22 mouse cellular contexts compared by ENCODE assay signal in the genomic region with DNA sequence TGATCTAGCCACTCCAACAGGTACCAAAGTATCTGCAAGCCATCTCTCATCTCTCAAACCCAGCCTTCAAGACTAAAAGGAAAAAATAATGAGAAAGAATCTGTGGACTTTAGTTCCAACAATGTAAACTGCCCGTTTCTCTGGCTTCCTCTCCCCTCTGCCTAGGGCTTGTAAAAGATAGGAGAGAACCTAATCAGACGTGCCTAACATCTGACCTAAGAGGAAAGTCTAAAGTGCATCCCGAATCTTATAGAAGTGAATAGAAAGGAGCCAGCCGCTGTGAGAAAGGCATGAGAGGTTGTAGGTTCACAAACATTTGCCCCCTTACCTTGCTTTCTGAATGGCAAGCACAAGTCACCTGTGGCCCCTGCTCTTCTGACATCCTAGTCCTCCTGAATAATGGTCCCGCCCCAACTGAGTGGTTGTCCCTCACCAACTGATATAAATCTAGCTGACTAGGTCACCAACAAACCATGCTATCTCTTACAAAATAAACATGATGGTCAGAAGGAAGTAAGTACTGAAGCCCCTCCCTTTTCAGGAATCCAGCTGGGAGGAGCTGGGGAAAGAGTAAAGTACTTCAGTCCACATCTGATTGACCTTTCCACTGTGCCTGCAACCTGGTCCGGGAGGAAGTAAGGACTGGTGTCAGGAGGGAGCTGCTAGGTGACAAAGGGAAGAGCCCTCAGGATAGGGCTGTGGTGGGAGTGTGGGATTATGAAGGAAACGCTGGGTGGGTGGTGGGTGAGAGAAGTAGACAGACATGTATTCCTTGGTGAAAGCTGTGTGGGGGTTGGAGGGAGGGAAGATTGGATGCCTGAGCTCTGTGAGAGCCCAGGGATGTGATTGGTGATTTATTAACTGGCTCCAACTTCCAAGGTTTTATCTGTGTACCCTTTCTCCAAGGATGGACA. TPM values are rescaled to one million over a fixed set of nuclear protein-coding genes. Genes with fewer than 3 reads are reported as not detected.
DNase-seq lines count a peak whose midpoint lies in the region; ATAC-seq and TF ChIP-seq lines count a peak whose summit lies in the region.
"Had no signal": no experiment of that assay in that cellular context is flagged by ENCODE, and none has a peak within 500 bp of the region (broad histone marks: within the 10 kb centered on the region; RNA-seq: fewer than 3 reads in every experiment).

A gene (plus strand): TSS at position 599 of the 914 bp plus-strand sequence.

- DNase-seq in heart, adult 11 months = peak; percentile 54
- DNase-seq in heart, adult 18-20 months = no peak
- DNase-seq in liver, postnatal 0 days = peak; percentile 26
- DNase-seq in thymus, postnatal 0 days (ENCODE audit: low spot score) = no peak
- DNase-seq in right cerebral cortex, adult 2 months (ENCODE audit: low spot score in 2 of 2) = no peak
- no peak for DNase-seq in thymus, postnatal 14 days
- DNase-seq: cerebellum, postnatal 36 days; gastrocnemius, postnatal 14 days; thymus, postnatal 25 days had no signal

- H3K4me2 ChIP-seq in intestine, embryonic 15.5 days (replicated peaks) = peak within 1 kb of the TSS; percentile 47
- H3K4me2 ChIP-seq in kidney, embryonic 15.5 days = peak within 1 kb of the TSS; percentile 14; the same call in 1 of the 2 replicates
- H3K4me2 ChIP-seq in liver, postnatal 0 days (ENCODE audit: low read depth, low read length) = peak within 1 kb of the TSS; percentile 47
- H3K4me2 ChIP-seq: embryonic facial prominence, embryonic 13.5 days; heart, embryonic 11.5 days; midbrain, embryonic 13.5 days had no signal

- TF ChIP-seq CTCF in liver, postnatal 0 days (IDR thresholded peaks at IDR 0.05; ENCODE audit: low read depth) = no peak

- peak within 1 kb of the TSS; percentile 3 for H3K4me3 ChIP-seq in intestine, embryonic 15.5 days (replicated peaks)
- H3K4me3 ChIP-seq in kidney, embryonic 15.5 days (replicated peaks) = 0 out of 2 replicates have a peak within 1 kb of the TSS, but pooled peaks have one; percentile 1
- H3K4me3 ChIP-seq in liver, postnatal 0 days (ENCODE audit: low read depth, low read length) = peak within 1 kb of the TSS; percentile 17
- H3K4me3 ChIP-seq: embryonic facial prominence, embryonic 13.5 days; forebrain, embryonic 10.5 days; midbrain, embryonic 13.5 days had no signal

- peak; percentile 94 for ATAC-seq in intestine, embryonic 15.5 days
- ATAC-seq in kidney, embryonic 15.5 days (replicated peaks; ENCODE audit: low FRiP score) = peak; percentile 74
- peak; percentile 88 for ATAC-seq in liver, postnatal 0 days
- ATAC-seq: activated CD4-positive, CD25-positive, alpha-beta regulatory T cell, adult 4 months; midbrain, embryonic 13.5 days had no signal

- H3K9me3 ChIP-seq in intestine, embryonic 15.5 days = no peaks in the 10 kb centered on the region
- 0 out of 2 replicates have a peak, but pooled peaks cover 3% of the 10 kb centered on the region for H3K9me3 ChIP-seq in kidney, embryonic 15.5 days (replicated peaks)
- H3K9me3 ChIP-seq in liver, postnatal 0 days (ENCODE audit: low read length) = no peaks in the 10 kb centered on the region
- H3K9me3 ChIP-seq: embryonic facial prominence, embryonic 13.5 days had no signal

- H3K9ac ChIP-seq in intestine, embryonic 15.5 days = no peak within 1 kb of the TSS
- no peak within 1 kb of the TSS for H3K9ac ChIP-seq in kidney, embryonic 15.5 days
- H3K9ac ChIP-seq in liver, postnatal 0 days (replicated peaks) = 0 out of 2 replicates have a peak within 1 kb of the TSS, but pooled peaks have one; percentile 13
- H3K9ac ChIP-seq: embryonic facial prominence, embryonic 13.5 days; liver, embryonic 14.5 days; midbrain, embryonic 13.5 days had no signal

- no peak; the same call in 1 of the 2 replicates for TF ChIP-seq EP300 in liver, postnatal 0 days (IDR thresholded peaks at IDR 0.05; ENCODE audit: low read depth)

- H3K4me1 ChIP-seq in intestine, embryonic 15.5 days (replicated peaks) = no peaks in the 10 kb centered on the region
- no peaks in the 10 kb centered on the region for H3K4me1 ChIP-seq in kidney, embryonic 15.5 days
- H3K4me1 ChIP-seq in liver, postnatal 0 days (ENCODE audit: insufficient read depth) = peaks cover 3% of the 10 kb centered on the region; the same call in 1 of the 2 replicates
- H3K4me1 ChIP-seq: embryonic facial prominence, embryonic 13.5 days; forebrain, embryonic 10.5 days; midbrain, embryonic 13.5 days had no signal

- WGBS in intestine, embryonic 15.5 days = 54% methylated on average over 7 of the region's 7 CpGs
- 52% methylated on average over 7 of the region's 7 CpGs for WGBS in kidney, embryonic 15.5 days
- WGBS in liver, postnatal 0 days (ENCODE audit: insufficient replicate concordance) = 60% methylated on average over 7 of the region's 7 CpGs

- peak within 1 kb of the TSS; percentile 71 for H3K27ac ChIP-seq in intestine, embryonic 15.5 days
- peak within 1 kb of the TSS; percentile 59 for H3K27ac ChIP-seq in kidney, embryonic 15.5 days
- peak within 1 kb of the TSS; percentile 75 for H3K27ac ChIP-seq in liver, postnatal 0 days (ENCODE audit: low read depth)
- H3K27ac ChIP-seq: embryonic facial prominence, embryonic 13.5 days; forebrain, embryonic 10.5 days; liver, embryonic 14.5 days; macrophage; midbrain, embryonic 13.5 days had no signal

- no peaks in the 10 kb centered on the region for H3K27me3 ChIP-seq in intestine, embryonic 15.5 days (replicated peaks)
- no peaks in the 10 kb centered on the region for H3K27me3 ChIP-seq in kidney, embryonic 15.5 days
- no peaks in the 10 kb centered on the region for H3K27me3 ChIP-seq in liver, postnatal 0 days (ENCODE audit: insufficient read depth, low read length)
- H3K27me3 ChIP-seq: embryonic facial prominence, embryonic 13.5 days; midbrain, embryonic 13.5 days had no signal

- no peaks in the 10 kb centered on the region for H3K36me3 ChIP-seq in intestine, embryonic 15.5 days
- no peaks in the 10 kb centered on the region for H3K36me3 ChIP-seq in kidney, embryonic 15.5 days
- no peaks in the 10 kb centered on the region for H3K36me3 ChIP-seq in liver, postnatal 0 days (replicated peaks; ENCODE audit: insufficient read depth, low read length)
- H3K36me3 ChIP-seq: embryonic facial prominence, embryonic 13.5 days; forebrain, embryonic 10.5 days; midbrain, embryonic 13.5 days had no signal

RNA-seq across cellular contexts. Expression of the gene that starts here (rescaled TPM):
- not detected for total RNA-seq in heart, adult 18-20 months (2021)
- 31.2 and 36.5 TPM in 2 replicates for polyA plus RNA-seq in intestine, embryonic 15.5 days (2015; fragmentation: Nextera tagmentation; extraction: Ambion mirVana)
- 15.5 and 15.8 TPM in 2 replicates for polyA plus RNA-seq in kidney, embryonic 15.5 days (2015; fragmentation: Nextera tagmentation; extraction: Ambion mirVana)
- polyA plus RNA-seq in liver, postnatal 0 days (2015; fragmentation: Nextera tagmentation; extraction: Ambion mirVana) = 24.7 and 28.0 TPM in 2 replicates
- polyA plus RNA-seq in thymus, postnatal 0 days (2015; fragmentation: Nextera tagmentation; extraction: Ambion mirVana) = not detected in 2 replicates
- total RNA-seq: gastrocnemius, postnatal 14 days; heart, postnatal 25 days; layer of hippocampus, postnatal 25 days; left cerebral cortex, postnatal 36 days had no signal
- polyA plus RNA-seq: activated CD4-positive, CD25-positive, alpha-beta regulatory T cell, adult 4 months; embryonic facial prominence, embryonic 13.5 days; forebrain, embryonic 10.5 days; frontal cortex, adult 2 months; heart, embryonic 11.5 days; macrophage; midbrain, embryonic 13.5 days had no signal

Comparison
In these comparisons a context has a peak if more than half of its experiments do, and no peak if none do; other contexts are left out.
1. RNA of the gene that starts here (polyA plus RNA-seq): 31.2 to 36.5 TPM in intestine, embryonic 15.5 days, 24.7 to 28.0 TPM in liver, postnatal 0 days and 15.5 to 15.8 TPM in kidney, embryonic 15.5 days; not detected in thymus, postnatal 0 days; every median in the first group is over 10 times any median in the second.
2. DNase-seq: peak in heart, adult 11 months (single experiment) and liver, postnatal 0 days (single experiment); none in heart, adult 18-20 months (0 of 2), thymus, postnatal 0 days (single experiment), right cerebral cortex, adult 2 months (0 of 2) and thymus, postnatal 14 days (single experiment).
3. Peak in every context shown above with its lines, with median percentiles within 50 percentile points of each other: ATAC-seq, H3K27ac ChIP-seq, H3K4me2 ChIP-seq and H3K4me3 ChIP-seq.